Mouse (Mus musculus) embryo, embryonic 10.5 days (tissue): ENCODE results near the gene Gm20388.
A peak's percentile ranks its signal among the peaks of the same experiment; 100 is the strongest.
"Not testable (repeated sequence)": the region's sequence is repeated elsewhere in the genome, so short reads cannot be mapped to it uniquely, and the experiment has no call there.

Experiments used
- DNase-seq: peaks from one replicate; pipeline ENCODE4 v3.0.0-alpha.2; 2015; ENCODE audit warnings: low spot score

Gm20388 gene

DNA sequence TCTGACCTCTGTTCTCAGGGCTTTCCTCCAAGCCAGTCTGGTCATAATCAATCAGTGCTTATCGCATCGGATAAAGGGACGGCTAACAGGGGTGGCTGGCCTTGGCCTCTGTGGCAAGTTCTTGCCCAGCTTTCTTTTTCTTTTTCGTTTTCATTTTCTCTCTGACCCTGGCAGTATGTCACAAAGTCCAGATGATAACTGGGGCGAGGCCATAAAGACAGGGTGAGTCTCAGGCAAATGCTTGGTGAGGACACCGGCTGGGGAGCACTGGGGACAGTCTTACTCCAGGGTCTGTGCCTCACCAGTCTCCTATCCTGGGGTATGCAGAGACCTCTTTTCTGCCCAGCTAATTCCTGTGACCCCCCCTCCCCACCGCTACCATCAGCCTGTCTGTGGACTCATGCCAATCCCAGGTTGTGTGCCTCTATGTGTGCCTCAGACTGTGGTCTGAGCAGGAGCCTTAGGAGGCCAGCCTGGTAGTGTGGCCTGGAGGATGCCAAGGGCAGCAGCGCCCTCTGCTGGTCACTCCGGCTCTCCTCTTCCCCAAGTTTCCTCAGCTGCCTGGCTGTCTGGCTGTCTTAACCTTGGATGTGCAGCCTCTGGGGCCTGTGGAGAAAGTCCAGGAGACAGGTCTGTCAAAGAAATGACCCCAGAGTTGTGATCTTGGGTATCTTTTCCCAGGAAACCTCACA lies 885.4 kb downstream of the Gm20388 start:
- DNase-seq, result peak; percentile 92

DNA sequence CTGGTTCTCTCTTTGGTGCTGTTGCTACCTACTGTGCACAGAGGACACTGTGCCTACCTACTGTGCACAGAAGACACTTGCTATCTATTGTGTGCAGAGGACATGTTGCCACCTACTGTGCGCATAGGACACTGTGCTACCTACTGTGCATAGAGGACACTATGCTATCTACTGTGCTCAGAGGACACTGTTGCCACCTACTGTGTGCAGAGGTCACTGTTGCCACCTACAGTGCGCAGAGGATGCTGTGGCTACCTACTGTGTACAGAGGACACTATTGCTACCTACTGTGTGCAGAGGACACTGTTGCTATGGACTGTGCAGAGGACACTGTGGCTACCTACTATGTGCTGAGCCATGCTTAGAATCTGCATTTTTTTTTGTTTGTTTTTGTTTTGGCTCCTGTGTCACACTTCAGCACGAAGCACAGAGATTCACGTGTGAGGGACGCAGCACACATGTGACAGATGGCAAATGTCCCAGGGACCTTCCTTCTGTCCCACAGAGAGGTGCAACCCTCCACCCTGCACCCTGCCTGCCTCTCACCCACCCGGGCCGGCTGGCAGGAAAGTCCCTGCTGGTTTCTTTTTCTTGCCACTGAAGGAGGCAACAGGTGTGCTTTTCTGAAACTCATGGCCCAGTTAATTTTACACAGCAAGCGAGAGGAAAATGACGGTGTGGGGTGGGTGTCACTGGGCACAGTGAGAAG lies 886.5 kb downstream of the Gm20388 start:
- DNase-seq, result no peak

DNA sequence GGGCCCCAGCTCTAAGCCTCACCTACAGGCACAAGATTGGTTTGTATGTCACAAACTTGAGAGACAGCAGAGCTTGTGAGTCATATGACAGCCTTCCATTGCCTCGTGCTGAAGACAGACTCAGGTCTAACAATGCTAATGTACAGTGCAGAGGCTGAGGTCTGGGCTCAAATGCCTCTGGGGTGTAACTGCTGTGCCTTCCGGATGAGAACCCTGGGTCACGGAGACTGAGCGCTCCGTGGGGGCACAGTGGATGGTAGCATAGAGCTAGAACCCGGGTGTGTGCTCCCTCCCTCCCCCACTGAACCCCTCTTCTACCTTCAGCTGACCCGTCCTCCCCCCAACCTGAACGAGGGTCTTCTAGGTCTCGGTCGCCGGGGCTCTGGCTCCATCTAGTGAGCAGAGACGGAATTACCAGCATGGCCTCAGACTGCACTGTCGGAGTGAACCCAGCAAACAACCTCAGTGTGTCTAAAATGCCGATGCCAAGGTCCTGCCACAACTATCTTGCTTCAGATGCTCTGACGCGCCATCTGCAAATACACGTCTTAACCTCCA lies 889.7 kb downstream of the Gm20388 start:
- DNase-seq, result peak; percentile 77

DNA sequence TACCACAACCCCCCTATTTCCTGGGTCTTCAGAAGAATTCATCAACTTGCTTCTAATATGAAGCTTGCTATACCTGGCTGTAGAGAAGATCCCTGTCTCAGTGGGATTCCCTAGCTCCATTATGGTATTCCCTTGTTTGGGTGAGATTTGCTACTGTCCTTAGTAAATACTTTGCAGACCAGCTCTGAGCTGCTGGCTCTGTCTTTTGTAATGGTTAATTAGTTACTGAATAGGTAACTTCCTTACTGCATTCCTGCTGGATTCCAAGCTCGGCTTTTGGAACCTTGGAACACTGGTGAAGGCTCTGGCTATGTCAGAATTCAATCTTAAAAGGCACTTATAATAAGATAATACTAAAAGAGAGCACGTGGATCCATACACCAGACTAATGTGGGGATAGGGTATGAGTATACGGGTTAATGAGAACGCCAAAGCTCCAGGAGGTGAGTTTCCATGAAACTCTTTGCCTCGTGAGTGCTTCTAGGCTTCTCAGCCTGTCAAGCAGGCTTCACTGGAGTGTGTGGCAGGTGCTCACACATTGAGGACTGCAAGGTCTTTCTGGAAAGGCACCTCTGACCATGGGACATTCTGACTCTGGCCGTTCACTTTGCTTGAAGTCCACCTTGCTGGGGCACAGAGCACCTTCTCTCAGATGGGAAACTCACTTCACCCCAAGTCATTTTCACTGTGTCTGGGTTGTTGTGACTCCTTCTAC lies 893.2 kb downstream of the Gm20388 start:
- DNase-seq, result not testable (repeated sequence)

GRCm38 (mm10) chr8:120804741-120805140 lies 894.1 kb downstream of the Gm20388 start:
- DNase-seq, result no peak

DNA sequence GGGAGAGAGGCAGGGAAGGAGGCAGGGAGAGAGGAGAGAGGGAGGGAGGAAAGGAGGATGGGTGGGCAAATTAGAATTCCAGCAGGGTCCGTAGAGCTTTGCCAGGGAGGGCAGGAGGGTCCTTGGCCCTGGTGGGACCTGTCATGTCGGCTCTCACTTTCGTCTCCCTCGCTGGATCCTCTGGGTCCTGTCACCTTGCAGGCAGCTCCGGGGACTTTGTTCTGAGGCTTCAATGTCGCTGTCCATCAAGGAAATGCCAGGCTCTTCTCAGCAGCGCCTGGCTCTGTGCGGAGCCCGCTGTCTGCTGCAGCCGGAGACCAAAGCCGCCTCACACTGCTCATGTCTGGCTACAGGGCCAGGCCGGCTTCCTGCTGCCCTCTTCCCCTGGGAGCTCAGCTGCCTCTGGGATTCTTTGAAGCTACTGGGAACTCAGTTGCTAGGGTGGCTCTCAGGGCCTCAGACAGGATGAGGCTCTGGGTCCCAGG lies 896.2 kb downstream of the Gm20388 start:
- DNase-seq, result no peak

GRCm38 (mm10) chr8:120807719-120808118 lies 897.1 kb downstream of the Gm20388 start:
- peak; percentile 48 for DNase-seq

DNA sequence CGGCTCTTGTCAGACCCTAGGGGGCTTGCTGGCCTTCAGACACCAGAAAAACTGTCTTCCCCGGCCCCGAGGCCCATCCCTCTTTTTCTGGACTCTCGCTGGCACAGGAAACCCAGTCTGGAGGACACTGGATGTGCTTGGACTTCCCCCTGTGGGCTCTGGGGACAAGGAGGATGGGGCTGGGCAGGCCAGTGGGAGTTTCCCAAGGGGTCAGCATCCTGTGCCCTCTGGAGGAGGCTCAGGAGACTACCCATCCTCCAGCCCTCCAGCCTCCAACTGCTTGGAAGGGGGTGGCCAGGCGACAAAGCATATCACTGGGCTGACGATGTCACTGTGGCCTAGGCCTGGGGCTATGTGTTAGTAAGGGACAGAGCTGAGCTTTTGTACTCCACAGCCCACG lies 898.4 kb downstream of the Gm20388 start:
- no peak for DNase-seq

DNA sequence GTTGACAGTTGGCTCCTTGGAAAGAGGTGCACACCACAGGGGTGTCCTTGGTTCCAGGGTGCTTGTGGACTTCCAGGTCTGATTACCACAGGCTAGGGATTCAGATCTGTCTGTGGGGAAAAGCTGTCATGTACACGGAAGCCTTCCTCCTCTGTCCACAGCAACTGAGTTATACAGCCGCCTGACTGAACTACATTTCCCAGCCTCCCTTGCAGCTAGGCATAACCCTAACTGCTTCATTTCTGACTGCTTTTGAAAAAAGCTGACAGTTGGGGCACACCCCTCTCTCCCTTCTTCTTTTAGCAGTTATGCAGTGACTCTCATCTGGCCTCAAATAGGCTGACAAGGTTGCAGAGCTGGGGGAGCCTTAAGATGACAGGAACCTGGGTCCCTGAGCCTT lies 901.3 kb downstream of the Gm20388 start:
- no peak for DNase-seq

GRCm38 (mm10) chr8:120813028-120813427 lies 902.4 kb downstream of the Gm20388 start:
- no peak for DNase-seq

- no peak for DNase-seq
Observed at GRCm38 (mm10) chr8:120813839-120814238, 903.2 kb downstream of the Gm20388 start.

DNA sequence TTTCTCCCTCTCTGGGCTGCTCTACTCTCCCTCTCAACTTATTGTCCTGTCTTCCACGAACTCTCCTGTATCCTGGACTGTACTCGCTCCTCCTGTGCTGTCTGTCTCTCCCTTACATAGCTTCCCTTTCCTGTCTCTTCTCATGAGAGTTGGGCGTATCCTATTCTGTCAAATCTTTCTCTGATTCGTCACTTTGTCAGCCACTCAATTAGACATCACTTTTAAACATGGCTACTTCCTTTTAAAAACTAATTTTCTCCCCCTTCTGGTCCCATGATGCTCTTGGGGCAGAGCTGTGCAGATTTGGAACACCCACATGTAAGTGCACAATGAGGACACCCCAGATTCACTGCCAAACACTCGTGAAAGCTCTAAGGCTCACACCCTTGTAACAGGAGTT lies 905.7 kb downstream of the Gm20388 start:
- no peak for DNase-seq

DNA sequence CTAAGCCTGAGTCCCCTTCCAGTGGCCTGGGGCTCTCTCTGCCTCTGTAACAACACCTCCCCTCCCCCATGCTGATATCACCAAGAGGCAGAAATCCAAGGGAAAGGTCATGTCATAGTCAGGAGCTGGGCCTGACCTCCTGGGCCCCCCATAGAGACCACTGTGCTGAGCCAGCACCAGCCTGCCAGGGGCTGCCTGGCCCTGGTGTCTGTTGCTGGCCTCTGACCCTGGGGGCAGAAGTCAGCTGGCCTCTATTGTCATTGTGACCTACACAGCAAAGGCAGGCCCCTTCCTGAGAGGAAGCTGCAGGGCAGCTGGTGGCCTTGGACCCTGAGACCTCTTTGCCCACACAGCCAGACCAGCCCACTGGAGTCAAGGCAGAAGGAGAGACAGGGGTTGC lies 909.3 kb downstream of the Gm20388 start:
- peak; percentile 35 for DNase-seq

- DNase-seq, result peak; percentile 84
Observed at GRCm38 (mm10) chr8:120821399-120822170, 910.9 kb downstream of the Gm20388 start.

DNA sequence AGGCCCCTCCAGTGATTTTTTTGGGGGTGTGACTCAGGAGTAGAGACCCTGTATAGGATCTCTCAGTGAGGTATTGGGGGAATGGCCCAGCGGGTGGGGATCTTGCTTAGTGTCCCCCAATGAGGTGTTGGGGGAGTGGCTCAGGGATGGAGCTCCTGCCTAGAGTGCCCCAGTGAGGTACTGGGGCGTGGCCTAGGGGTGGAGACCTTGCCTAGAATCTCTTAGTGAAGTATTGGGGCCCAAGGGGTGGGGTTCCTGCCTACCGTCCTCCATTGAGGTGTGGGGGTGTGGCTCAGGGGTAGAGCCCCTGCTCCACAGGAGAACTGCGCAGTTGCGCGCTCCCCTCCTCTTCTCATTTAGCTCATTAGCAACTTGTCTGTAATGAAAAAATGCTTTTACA lies 912.7 kb downstream of the Gm20388 start:
- no peak for DNase-seq

- DNase-seq, result no peak
Observed at GRCm38 (mm10) chr8:120823887-120824286, 913.2 kb downstream of the Gm20388 start.

GRCm38 (mm10) chr8:120824638-120825037 lies 914.0 kb downstream of the Gm20388 start:
- no peak for DNase-seq

DNA sequence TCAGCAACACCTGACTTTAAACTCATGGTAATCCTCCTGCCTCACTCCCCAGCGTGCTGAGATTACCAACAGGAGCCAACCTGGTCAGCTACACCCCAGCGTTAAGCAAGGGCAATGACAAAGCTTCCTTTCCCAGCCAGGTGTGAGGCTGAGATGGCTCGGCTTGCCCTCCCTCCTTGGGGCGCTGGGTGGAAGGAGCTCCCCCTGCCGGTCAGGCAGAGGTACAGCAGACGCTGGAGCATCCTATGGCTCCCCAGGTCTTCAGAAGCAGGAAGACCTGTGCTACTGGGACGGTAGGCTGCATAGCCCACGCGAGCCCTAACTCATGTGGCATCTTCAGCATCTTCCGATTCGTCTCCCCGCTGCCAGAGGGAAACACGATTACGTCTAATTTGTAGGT lies 917.6 kb downstream of the Gm20388 start:
- peak; percentile 67 for DNase-seq

- DNase-seq, result no peak
Observed at GRCm38 (mm10) chr8:120830661-120831060, 920.0 kb downstream of the Gm20388 start.

DNA sequence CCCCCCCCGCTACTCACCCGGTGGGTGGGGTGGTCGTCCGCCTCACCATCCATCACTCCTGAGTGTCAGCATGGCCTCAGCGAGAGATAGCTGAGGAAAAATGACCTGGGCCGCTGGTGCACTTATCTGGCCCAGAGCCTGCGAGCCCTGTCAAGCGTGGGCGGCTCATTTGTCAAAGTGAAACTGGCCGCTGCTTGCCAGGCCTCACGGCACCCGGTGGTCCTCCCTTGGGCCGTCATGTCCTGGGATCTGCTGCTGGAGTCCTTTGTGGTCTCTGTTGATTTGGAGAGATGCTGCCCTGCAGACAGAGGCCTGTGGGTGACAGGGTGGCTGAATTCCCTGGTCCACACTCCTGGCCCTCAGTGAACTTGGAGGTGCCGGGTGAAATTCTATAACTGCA lies 921.4 kb downstream of the Gm20388 start:
- peak; percentile 62 for DNase-seq

- DNase-seq, result no peak
Observed at GRCm38 (mm10) chr8:120833196-120833595, 922.6 kb downstream of the Gm20388 start.

DNA sequence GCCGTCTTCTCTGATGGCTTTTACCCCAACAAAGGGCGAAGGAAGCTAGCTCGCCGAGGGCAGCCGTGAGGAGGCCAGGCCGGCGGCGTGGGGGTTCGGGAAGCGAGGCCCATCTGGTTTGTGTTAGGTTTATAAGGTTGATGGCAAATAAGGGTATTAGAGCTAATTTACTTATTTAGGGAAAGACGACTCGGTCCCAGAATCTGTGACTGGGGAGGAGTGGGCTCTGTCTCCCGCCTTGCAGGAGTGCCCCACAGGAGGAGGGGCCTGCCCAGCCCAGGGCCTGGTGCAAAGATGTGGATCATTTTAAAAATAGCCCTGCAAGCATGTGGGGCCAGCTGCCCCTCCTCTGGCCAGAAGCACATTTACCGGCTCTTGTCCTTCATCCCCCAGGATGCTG lies 928.4 kb downstream of the Gm20388 start:
- peak; percentile 52 for DNase-seq
